Mouse (Mus musculus): ENCODE data around the gene Wfdc1. TPM values are rescaled to one million over a fixed set of nuclear protein-coding genes. Genes with fewer than 3 reads are reported as not detected.

Gene Wfdc1
- polyA plus RNA-seq, 1 experiment from 2014 or later: 3.1 TPM

- 88% methylated on average over 5 of the region's 5 CpGs for WGBS
- no peak overlapping the region for H3K27ac ChIP-seq (ENCODE audit: poor library complexity, severe bottlenecking)
- no peaks in the 10 kb centered on the region for H3K9me3 ChIP-seq (replicated peaks)
- peaks cover 28% of the 10 kb centered on the region for H3K4me1 ChIP-seq (replicated peaks)
- no peak overlapping the region for H3K4me2 ChIP-seq
- no peaks in the 10 kb centered on the region for H3K36me3 ChIP-seq
- no peak overlapping the region for H3K9ac ChIP-seq
- H3K4me3 ChIP-seq: no peak overlapping the region
- peaks cover 4% of the 10 kb centered on the region; the same call in 1 of the 2 replicates for H3K27me3 ChIP-seq (replicated peaks)
- ATAC-seq (ENCODE audit: insufficient number of reproducible peaks, low FRiP score): no peak
Observed at GRCm38 (mm10) chr8:119713421-119713820, 47.3 kb downstream of the Wfdc1 start.

DNA sequence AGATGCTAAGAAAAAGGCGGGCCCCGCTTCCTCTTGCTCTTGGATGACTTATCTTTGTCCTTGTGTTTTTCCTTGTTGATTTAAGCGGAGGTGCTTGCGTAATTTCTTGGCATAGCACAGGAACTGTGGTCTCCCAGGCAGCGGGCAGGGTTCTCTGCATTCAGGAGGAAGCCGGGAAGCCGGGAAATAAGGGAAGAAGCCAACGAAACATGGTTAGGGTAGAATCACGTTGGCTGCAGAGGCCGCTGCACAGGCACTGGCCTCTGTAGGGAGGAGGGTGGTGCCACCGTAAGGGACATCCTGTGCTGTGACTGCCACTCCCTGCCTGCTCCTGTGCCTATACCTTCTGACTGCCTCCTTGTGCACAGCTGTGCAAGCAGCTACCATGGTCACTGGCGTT lies 49.1 kb downstream of the Wfdc1 start:
- peak overlapping the region; percentile 25 for H3K4me2 ChIP-seq
- WGBS: 49% methylated on average over 12 of the region's 12 CpGs
- H3K9ac ChIP-seq: no peak overlapping the region
- no peaks in the 10 kb centered on the region for H3K36me3 ChIP-seq
- H3K27ac ChIP-seq (ENCODE audit: poor library complexity, severe bottlenecking): peak overlapping the region; percentile 29; the same call in 1 of the 2 replicates
- peaks cover 24% of the 10 kb centered on the region for H3K4me1 ChIP-seq (replicated peaks)
- no peak overlapping the region for H3K4me3 ChIP-seq
- H3K9me3 ChIP-seq (replicated peaks): no peaks in the 10 kb centered on the region
- H3K27me3 ChIP-seq (replicated peaks): peaks cover 11% of the 10 kb centered on the region; the same call in 1 of the 2 replicates
- ATAC-seq (ENCODE audit: insufficient number of reproducible peaks, low FRiP score): 0 out of 2 replicates have a peak, but pooled peaks have one; percentile 44

DNA sequence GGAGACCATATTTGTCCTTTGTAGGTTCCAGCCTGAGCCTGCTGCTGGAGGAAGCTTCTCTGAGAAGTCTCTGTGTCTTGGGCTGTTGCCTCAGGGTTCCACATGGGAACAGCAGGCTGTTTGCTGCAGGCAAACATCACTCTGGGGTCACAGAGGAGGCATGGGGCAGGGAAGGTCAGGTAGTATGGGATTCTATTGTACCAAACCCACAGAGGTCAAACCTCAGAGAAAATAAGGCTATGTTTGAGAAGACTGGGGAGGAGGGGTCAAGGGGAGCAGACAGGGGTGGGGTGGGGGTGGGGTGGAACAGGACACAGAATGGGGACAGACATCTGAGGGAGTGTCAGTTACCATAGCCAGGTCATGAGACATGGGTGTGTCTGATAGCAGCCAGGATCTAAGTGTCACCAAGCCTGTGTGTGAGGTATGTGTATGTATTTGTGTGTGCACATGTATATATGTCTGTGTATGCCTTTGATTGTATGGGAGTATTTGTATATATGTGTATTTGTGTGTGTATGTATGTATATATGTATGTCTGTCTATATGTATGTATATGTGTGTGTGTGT lies 50.6 kb downstream of the Wfdc1 start:
- H3K9me3 ChIP-seq (replicated peaks): no peaks in the 10 kb centered on the region

GRCm38 (mm10) chr8:119717765-119718164 lies 51.6 kb downstream of the Wfdc1 start:
- 64% methylated on average over 9 of the region's 9 CpGs for WGBS
- no peak overlapping the region for H3K27ac ChIP-seq (ENCODE audit: poor library complexity, severe bottlenecking)
- no peak overlapping the region for H3K4me2 ChIP-seq
- ATAC-seq (ENCODE audit: insufficient number of reproducible peaks, low FRiP score): no peak
- H3K4me1 ChIP-seq (replicated peaks): peaks cover 30% of the 10 kb centered on the region
- H3K36me3 ChIP-seq: no peaks in the 10 kb centered on the region
- H3K9ac ChIP-seq: no peak overlapping the region
- no peak overlapping the region for H3K4me3 ChIP-seq
- 0 out of 2 replicates have a peak, but pooled peaks cover 11% of the 10 kb centered on the region for H3K27me3 ChIP-seq (replicated peaks)
- H3K9me3 ChIP-seq (replicated peaks): no peaks in the 10 kb centered on the region

More for the DNA sequence above, 50.6 kb downstream of the Wfdc1 start:
- Histone ChIP-seq H3K27ac (ENCODE audit: poor library complexity, severe bottlenecking) (no peak overlapping the region), H3K9ac (no peak overlapping the region), H3K4me3 (no peak overlapping the region), H3K4me2 (no peak overlapping the region), H3K4me1 (replicated peaks) (peaks cover 24% of the 10 kb centered on the region), H3K27me3 (replicated peaks) (peaks cover 11% of the 10 kb centered on the region; the same call in 1 of the 2 replicates), H3K36me3 (no peaks in the 10 kb centered on the region)
- no peak for ATAC-seq (ENCODE audit: insufficient number of reproducible peaks, low FRiP score)

- no peak overlapping the region for H3K9ac ChIP-seq
- no peak for ATAC-seq (ENCODE audit: insufficient number of reproducible peaks, low FRiP score)
- 52% methylated on average over 12 of the region's 12 CpGs for WGBS
Observed at GRCm38 (mm10) chr8:119719011-119719501, 52.9 kb downstream of the Wfdc1 start.

DNA sequence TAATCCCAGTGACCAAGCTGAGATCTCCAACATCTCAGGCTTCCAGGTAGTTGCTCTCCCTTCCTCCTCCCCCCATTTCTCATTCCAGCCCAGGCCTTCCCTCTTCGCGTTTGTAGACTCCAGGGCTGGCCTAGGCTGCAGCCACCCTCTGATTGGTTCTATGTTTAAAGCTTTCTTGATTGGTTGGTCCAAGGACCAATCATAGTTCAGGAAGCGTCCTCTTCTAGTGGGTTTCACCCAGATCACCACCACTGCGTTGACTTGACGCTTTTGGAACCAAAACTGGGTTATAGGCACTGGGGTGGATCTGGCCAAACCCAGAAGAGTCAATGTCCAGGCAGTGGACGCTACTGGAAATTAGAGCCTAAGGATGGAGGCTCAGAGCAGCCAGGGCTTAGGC lies 56.2 kb downstream of the Wfdc1 start:
- no peaks in the 10 kb centered on the region for H3K9me3 ChIP-seq (replicated peaks)
- 56% methylated on average over 6 of the region's 6 CpGs for WGBS
- no peak overlapping the region for H3K27ac ChIP-seq (ENCODE audit: poor library complexity, severe bottlenecking)
- H3K36me3 ChIP-seq: no peaks in the 10 kb centered on the region
- no peak overlapping the region for H3K4me3 ChIP-seq
- peaks cover 30% of the 10 kb centered on the region for H3K4me1 ChIP-seq (replicated peaks)
- no peak overlapping the region for H3K4me2 ChIP-seq
- ATAC-seq (ENCODE audit: insufficient number of reproducible peaks, low FRiP score): no peak
- no peak overlapping the region for H3K9ac ChIP-seq
- 0 out of 2 replicates have a peak, but pooled peaks cover 7% of the 10 kb centered on the region for H3K27me3 ChIP-seq (replicated peaks)

More at GRCm38 (mm10) chr8:119719011-119719501, 52.9 kb downstream of the Wfdc1 start:
- H3K4me1 ChIP-seq (replicated peaks): peaks cover 42% of the 10 kb centered on the region
- no peak overlapping the region for H3K27ac ChIP-seq (ENCODE audit: poor library complexity, severe bottlenecking)
- H3K27me3 ChIP-seq (replicated peaks): 0 out of 2 replicates have a peak, but pooled peaks cover 7% of the 10 kb centered on the region
- no peak overlapping the region for H3K4me3 ChIP-seq
- H3K9me3 ChIP-seq (replicated peaks): no peaks in the 10 kb centered on the region
- no peaks in the 10 kb centered on the region for H3K36me3 ChIP-seq
- no peak overlapping the region for H3K4me2 ChIP-seq

DNA sequence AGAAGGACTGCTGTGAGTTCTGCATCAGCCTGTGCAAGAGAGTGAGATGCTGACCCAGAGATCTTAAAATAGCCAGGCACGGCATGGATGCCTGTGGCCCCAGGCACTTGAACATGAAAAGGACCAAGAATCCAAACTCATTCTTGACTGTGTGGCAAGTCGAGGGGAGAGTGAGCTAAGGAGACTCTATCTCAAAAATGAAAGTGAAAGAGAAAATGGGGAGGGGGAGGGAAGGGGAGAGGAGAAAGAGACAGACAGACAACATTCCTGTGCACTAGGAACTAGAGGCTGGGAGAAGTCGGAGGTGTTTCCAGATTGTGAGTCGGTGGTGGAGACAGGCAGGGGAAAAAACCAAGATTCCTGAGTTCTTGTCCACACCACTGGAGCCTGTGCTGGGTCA lies 57.5 kb downstream of the Wfdc1 start:
- H3K4me2 ChIP-seq: peak overlapping the region; percentile 46
- ATAC-seq (ENCODE audit: insufficient number of reproducible peaks, low FRiP score): no peak; the same call in 1 of the 2 replicates
- 15% methylated on average over 4 of the region's 4 CpGs for WGBS
- H3K4me3 ChIP-seq: no peak overlapping the region
- H3K36me3 ChIP-seq: no peaks in the 10 kb centered on the region
- H3K4me1 ChIP-seq (replicated peaks): peaks cover 30% of the 10 kb centered on the region
- no peaks in the 10 kb centered on the region for H3K9me3 ChIP-seq (replicated peaks)
- H3K27me3 ChIP-seq (replicated peaks): 0 out of 2 replicates have a peak, but pooled peaks cover 7% of the 10 kb centered on the region
- H3K9ac ChIP-seq: 0 out of 2 replicates have a peak overlapping the region, but pooled peaks have one; percentile 32
- peak overlapping the region; percentile 73 for H3K27ac ChIP-seq (ENCODE audit: poor library complexity, severe bottlenecking)

DNA sequence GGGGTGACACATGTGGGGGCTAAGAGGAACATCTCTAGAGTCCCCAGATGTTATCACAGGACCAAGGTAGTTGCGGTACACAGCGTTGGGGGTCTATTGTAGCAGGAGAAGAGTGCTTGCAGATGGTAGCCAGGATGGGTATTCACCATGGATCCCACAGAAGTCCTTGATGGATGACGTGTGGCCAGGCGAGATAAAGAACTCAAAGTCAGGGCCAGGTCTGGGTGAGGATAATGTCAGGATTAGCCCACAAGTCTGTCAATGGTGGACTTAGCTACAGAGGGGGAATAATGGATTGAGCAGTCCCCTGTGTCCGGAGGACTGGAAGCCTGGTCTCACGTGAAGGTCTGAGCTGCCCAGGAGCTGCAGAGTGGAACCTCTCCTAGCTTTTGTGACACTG lies 58.4 kb downstream of the Wfdc1 start:
- H3K4me2 ChIP-seq: no peak overlapping the region
- ATAC-seq (ENCODE audit: insufficient number of reproducible peaks, low FRiP score): no peak
- H3K27me3 ChIP-seq (replicated peaks): 0 out of 2 replicates have a peak, but pooled peaks cover 6% of the 10 kb centered on the region
- H3K36me3 ChIP-seq: no peaks in the 10 kb centered on the region
- no peaks in the 10 kb centered on the region for H3K9me3 ChIP-seq (replicated peaks)
- no peak overlapping the region for H3K9ac ChIP-seq
- WGBS: 72% methylated on average over 6 of the region's 6 CpGs
- peak overlapping the region; percentile 73; the same call in 1 of the 2 replicates for H3K27ac ChIP-seq (ENCODE audit: poor library complexity, severe bottlenecking)
- H3K4me1 ChIP-seq (replicated peaks): peaks cover 25% of the 10 kb centered on the region
- no peak overlapping the region for H3K4me3 ChIP-seq

GRCm38 (mm10) chr8:119727093-119727492 lies 60.9 kb downstream of the Wfdc1 start:
- no peak overlapping the region for H3K4me2 ChIP-seq
- H3K27ac ChIP-seq (ENCODE audit: poor library complexity, severe bottlenecking): no peak overlapping the region
- peaks cover 28% of the 10 kb centered on the region for H3K4me1 ChIP-seq (replicated peaks)
- no peaks in the 10 kb centered on the region for H3K9me3 ChIP-seq (replicated peaks)
- no peaks in the 10 kb centered on the region for H3K27me3 ChIP-seq (replicated peaks)
- no peaks in the 10 kb centered on the region for H3K36me3 ChIP-seq
- no peak overlapping the region for H3K4me3 ChIP-seq
- 56% methylated on average over 8 of the region's 8 CpGs for WGBS
- no peak for ATAC-seq (ENCODE audit: insufficient number of reproducible peaks, low FRiP score)
- no peak overlapping the region for H3K9ac ChIP-seq

- ATAC-seq (ENCODE audit: insufficient number of reproducible peaks, low FRiP score): no peak
- WGBS: 78% methylated on average over 8 of the region's 8 CpGs
Observed at GRCm38 (mm10) chr8:119728351-119728895, 62.3 kb downstream of the Wfdc1 start.

DNA sequence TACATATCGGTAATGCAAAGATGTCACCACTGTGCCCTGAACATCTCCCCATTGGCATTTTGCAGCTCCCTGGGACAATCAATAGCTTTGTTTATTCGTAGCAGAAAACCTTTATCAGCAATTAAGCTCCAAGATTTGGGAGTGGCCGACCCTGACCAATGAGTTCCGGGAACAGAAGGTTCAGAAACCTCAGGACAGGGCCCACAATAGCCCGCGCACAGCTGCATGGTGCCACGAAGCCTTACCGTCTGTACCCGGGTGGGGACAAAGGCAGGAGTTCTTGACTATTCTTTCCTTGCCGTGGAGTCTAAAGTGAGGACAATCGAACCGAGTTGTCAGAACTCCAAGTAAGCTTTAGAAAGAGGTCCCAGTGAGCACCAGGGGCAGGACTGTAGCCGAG lies 65.9 kb downstream of the Wfdc1 start:
- no peak overlapping the region for H3K4me2 ChIP-seq
- H3K27me3 ChIP-seq (replicated peaks): no peaks in the 10 kb centered on the region
- no peak overlapping the region for H3K27ac ChIP-seq (ENCODE audit: poor library complexity, severe bottlenecking)
- no peak overlapping the region for H3K9ac ChIP-seq
- no peaks in the 10 kb centered on the region for H3K9me3 ChIP-seq (replicated peaks)
- ATAC-seq (ENCODE audit: insufficient number of reproducible peaks, low FRiP score): no peak
- 81% methylated on average over 13 of the region's 13 CpGs for WGBS
- H3K4me3 ChIP-seq: no peak overlapping the region
- peaks cover 3% of the 10 kb centered on the region; the same call in 1 of the 2 replicates for H3K4me1 ChIP-seq (replicated peaks)
- no peaks in the 10 kb centered on the region for H3K36me3 ChIP-seq

More at GRCm38 (mm10) chr8:119728351-119728895, 62.3 kb downstream of the Wfdc1 start:
- H3K9ac ChIP-seq: no peak overlapping the region
- H3K27ac ChIP-seq (ENCODE audit: poor library complexity, severe bottlenecking): no peak overlapping the region
- H3K4me2 ChIP-seq: no peak overlapping the region
- H3K36me3 ChIP-seq: no peaks in the 10 kb centered on the region
- no peaks in the 10 kb centered on the region for H3K9me3 ChIP-seq (replicated peaks)
- H3K27me3 ChIP-seq (replicated peaks): no peaks in the 10 kb centered on the region
- peaks cover 15% of the 10 kb centered on the region for H3K4me1 ChIP-seq (replicated peaks)
- no peak overlapping the region for H3K4me3 ChIP-seq
